Mouse (Mus musculus) heart, embryonic 12.5 days (tissue): Measurements from ENCODE around the gene Plpp4. TPM values are rescaled to one million over a fixed set of nuclear protein-coding genes. Genes with fewer than 3 reads are reported as not detected.

Experiments
- ATAC-seq: fragments of 200-750 bp; cut with Nextera tagmentation; 2 replicates; pipeline ENCODE4 v1.8.0; 2017; ENCODE audit warnings: moderate TSS enrichment, moderate library complexity; ENCODE audit not compliant: insufficient number of reproducible peaks, low FRiP score
- H3K27ac ChIP-seq: fragments of 300-500 bp; sonication (generic); 2 replicates; pipeline ENCODE4 v1.5.1; 2016; ENCODE audit warnings: mild to moderate bottlenecking, moderate library complexity; ENCODE audit not compliant: poor library complexity, severe bottlenecking
- H3K27me3 ChIP-seq: fragments of 300-500 bp; sonication (generic); replicated peaks from 2 replicates; pipeline ENCODE4 v1.6.1; 2016; ENCODE audit warnings: mild to moderate bottlenecking, moderate library complexity
- H3K36me3 ChIP-seq: fragments of 300-500 bp; sonication (generic); 2 replicates; pipeline ENCODE4 v1.6.1; 2016; ENCODE audit warnings: mild to moderate bottlenecking, moderate library complexity
- H3K4me1 ChIP-seq: fragments of 300-500 bp; sonication (generic); replicated peaks from 2 replicates; pipeline ENCODE4 v1.6.1; 2016; ENCODE audit warnings: mild to moderate bottlenecking
- H3K4me2 ChIP-seq: fragments of 300-500 bp; sonication (generic); 2 replicates; pipeline ENCODE4 v1.6.1; 2016; ENCODE audit warnings: mild to moderate bottlenecking, moderate library complexity
- H3K4me3 ChIP-seq: fragments of 300-500 bp; sonication (generic); 2 replicates; pipeline ENCODE4 v1.5.1; 2016; ENCODE audit warnings: mild to moderate bottlenecking
- H3K9ac ChIP-seq: fragments of 300-500 bp; sonication (generic); 2 replicates; pipeline ENCODE4 v1.6.1; 2016; ENCODE audit warnings: mild to moderate bottlenecking, moderate library complexity
- H3K9me3 ChIP-seq: fragments of 300-500 bp; sonication (generic); replicated peaks from 2 replicates; pipeline ENCODE4 v1.6.1; 2016; ENCODE audit warnings: mild to moderate bottlenecking, moderate library complexity
- WGBS: fragments of 180-500 bp; shearing (Covaris S2); methylation state at CpG from one replicate; pipeline ENCODE4 v1.1.7; 2016; 5-methylcytosine and 5-hydroxymethylcytosine counted together
- polyA plus RNA-seq: library from polyadenylated mRNA; unstranded; fragments of >200 nt; fragmentation: Nextera tagmentation; extraction: Ambion mirVana; gene quantifications from 2 replicates; pipeline ENCODE4 v1.2.1, GENCODE M21; 2016

The Plpp4 gene
- polyA plus RNA-seq, 1 experiment from 2014 or later, result 0.45 TPM

- no peaks in the 10 kb centered on the region for H3K36me3 ChIP-seq
- 81% methylated on average over 5 of the region's 5 CpGs for WGBS
- H3K9ac ChIP-seq, result no peak overlapping the region
- no peak overlapping the region for H3K4me3 ChIP-seq
- ATAC-seq, result no peak
- no peaks in the 10 kb centered on the region for H3K4me1 ChIP-seq
- H3K27ac ChIP-seq, result no peak overlapping the region
- no peaks in the 10 kb centered on the region for H3K27me3 ChIP-seq
- H3K9me3 ChIP-seq, result no peaks in the 10 kb centered on the region
- H3K4me2 ChIP-seq, result no peak overlapping the region
Observed at GRCm38 (mm10) chr7:129396561-129396960, 139.7 kb downstream of the Plpp4 start.

- Histone ChIP-seq H3K27me3 (no peaks in the 10 kb centered on the region), H3K27ac (no peak overlapping the region), H3K9ac (no peak overlapping the region), H3K9me3 (no peaks in the 10 kb centered on the region), H3K4me1 (no peaks in the 10 kb centered on the region), H3K36me3 (no peaks in the 10 kb centered on the region), H3K4me2 (no peak overlapping the region), H3K4me3 (no peak overlapping the region)
- no peak for ATAC-seq
- 71% methylated on average over 7 of the region's 7 CpGs for WGBS
Observed at GRCm38 (mm10) chr7:129399071-129399470, 142.2 kb downstream of the Plpp4 start.

DNA sequence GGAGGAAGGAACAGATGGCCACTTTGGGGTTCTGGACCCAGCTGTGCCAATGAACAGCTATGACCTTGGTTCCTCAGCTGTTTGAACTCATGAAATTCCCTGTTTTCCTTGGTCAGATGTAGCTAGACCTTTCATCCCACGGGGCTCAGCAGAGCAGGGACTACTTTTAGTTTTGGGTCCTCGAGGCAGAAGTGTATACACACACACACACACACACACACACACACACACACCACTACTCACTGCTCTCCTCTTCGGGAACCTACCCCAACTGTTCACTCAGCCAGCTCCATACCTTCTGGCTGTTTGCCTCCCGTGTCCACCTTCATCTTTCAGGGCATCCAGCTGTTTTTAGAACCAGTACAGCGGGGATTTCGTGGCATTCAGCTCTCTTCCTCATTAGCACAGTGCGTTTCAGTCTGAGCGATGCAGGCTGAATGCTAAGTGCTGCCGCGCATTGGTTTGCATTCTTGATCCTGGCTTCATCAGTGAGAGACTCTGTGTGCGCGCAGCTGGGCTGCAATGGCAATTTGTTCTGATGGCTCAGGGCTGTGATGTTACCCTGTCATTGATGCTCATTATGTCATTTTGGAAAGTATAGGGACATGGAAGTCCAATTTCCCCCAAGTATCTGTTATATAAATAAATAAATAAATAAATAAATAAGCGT lies 146.0 kb downstream of the Plpp4 start:
- no peaks in the 10 kb centered on the region for H3K27me3 ChIP-seq
- ATAC-seq, result no peak
- 79% methylated on average over 13 of the region's 13 CpGs for WGBS

DNA sequence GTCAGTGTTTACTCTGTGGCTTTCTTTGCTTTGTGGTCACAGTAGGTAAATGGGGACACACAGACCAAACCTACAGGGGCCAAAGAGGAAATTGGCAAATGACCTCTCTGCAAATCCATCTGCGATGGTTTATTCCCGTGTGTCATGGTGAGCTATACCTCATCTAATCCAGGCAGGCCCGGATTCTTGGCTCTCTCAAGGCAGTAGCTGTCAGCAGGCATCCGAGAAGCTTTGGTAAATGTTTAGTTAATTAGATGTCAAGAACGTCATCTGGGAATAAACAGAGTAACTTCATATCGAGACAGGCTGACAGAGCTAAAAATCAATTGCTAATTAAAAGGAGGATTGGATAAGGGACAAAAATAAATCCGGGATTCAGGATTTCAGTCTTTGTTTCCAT lies 149.2 kb downstream of the Plpp4 start:
- 64% methylated on average over 7 of the region's 7 CpGs for WGBS
- H3K9me3 ChIP-seq, result no peaks in the 10 kb centered on the region
- H3K9ac ChIP-seq, result no peak overlapping the region
- H3K36me3 ChIP-seq, result no peaks in the 10 kb centered on the region
- H3K4me2 ChIP-seq, result no peak overlapping the region
- H3K27me3 ChIP-seq, result no peaks in the 10 kb centered on the region
- H3K27ac ChIP-seq, result no peak overlapping the region
- H3K4me3 ChIP-seq, result no peak overlapping the region
- no peak for ATAC-seq
- H3K4me1 ChIP-seq, result no peaks in the 10 kb centered on the region

More for the DNA sequence above, 146.0 kb downstream of the Plpp4 start:
- Histone ChIP-seq H3K9me3 (no peaks in the 10 kb centered on the region), H3K36me3 (no peaks in the 10 kb centered on the region), H3K27ac (no peak overlapping the region), H3K9ac (no peak overlapping the region), H3K4me2 (no peak overlapping the region), H3K4me3 (no peak overlapping the region), H3K4me1 (no peaks in the 10 kb centered on the region)

DNA sequence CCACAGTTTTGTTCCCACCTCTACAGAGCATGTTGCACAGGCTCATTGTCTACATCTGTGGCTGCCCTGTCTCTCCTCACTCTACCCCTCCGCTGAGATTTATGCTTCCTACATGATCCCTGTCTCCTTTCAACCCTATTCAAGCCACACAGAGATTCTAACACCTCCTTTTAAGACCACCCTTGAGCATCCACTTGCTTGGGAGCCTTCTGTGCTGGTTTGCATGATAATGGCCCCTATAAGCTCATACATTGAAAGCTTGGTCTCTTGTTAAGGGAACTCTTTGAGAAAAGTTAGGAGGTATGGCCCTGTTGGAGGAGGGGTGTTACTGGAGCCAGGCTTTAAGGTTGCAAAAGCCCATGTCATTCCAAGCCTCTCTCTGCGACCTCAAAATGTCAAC lies 155.9 kb downstream of the Plpp4 start:
- H3K9me3 ChIP-seq, result 0 out of 2 replicates have a peak, but pooled peaks cover 3% of the 10 kb centered on the region
- 60% methylated on average over 2 of the region's 2 CpGs for whole genome bisulfite sequencing
- no peak overlapping the region for H3K4me3 ChIP-seq
- H3K36me3 ChIP-seq, result no peaks in the 10 kb centered on the region
- ATAC-seq, result no peak
- no peaks in the 10 kb centered on the region for H3K4me1 ChIP-seq
- no peak overlapping the region for H3K4me2 ChIP-seq
- no peak overlapping the region for H3K27ac ChIP-seq
- H3K27me3 ChIP-seq, result no peaks in the 10 kb centered on the region
- no peak overlapping the region for H3K9ac ChIP-seq

GRCm38 (mm10) chr7:129415179-129415578 lies 158.3 kb downstream of the Plpp4 start:
- WGBS, result 75% methylated on average over 4 of the region's 4 CpGs
- no peak overlapping the region for H3K4me3 ChIP-seq

GRCm38 (mm10) chr7:129421181-129421580 lies 164.3 kb downstream of the Plpp4 start:
- no peaks in the 10 kb centered on the region for H3K9me3 ChIP-seq
- no peak overlapping the region for H3K9ac ChIP-seq
- no peak overlapping the region for H3K27ac ChIP-seq
- H3K4me2 ChIP-seq, result no peak overlapping the region
- H3K4me1 ChIP-seq, result no peaks in the 10 kb centered on the region
- no peak for ATAC-seq
- no peaks in the 10 kb centered on the region for H3K27me3 ChIP-seq
- no peak overlapping the region for H3K4me3 ChIP-seq
- WGBS, result 57% methylated on average over 1 of the region's 1 CpGs
- H3K36me3 ChIP-seq, result no peaks in the 10 kb centered on the region

More at GRCm38 (mm10) chr7:129415179-129415578, 158.3 kb downstream of the Plpp4 start:
- no peaks in the 10 kb centered on the region for H3K4me1 ChIP-seq
- no peak for ATAC-seq
- H3K9ac ChIP-seq, result no peak overlapping the region
- H3K27ac ChIP-seq, result no peak overlapping the region
- 0 out of 2 replicates have a peak, but pooled peaks cover 3% of the 10 kb centered on the region for H3K9me3 ChIP-seq
- no peaks in the 10 kb centered on the region for H3K27me3 ChIP-seq
- no peak overlapping the region for H3K4me2 ChIP-seq
- no peaks in the 10 kb centered on the region for H3K36me3 ChIP-seq

DNA sequence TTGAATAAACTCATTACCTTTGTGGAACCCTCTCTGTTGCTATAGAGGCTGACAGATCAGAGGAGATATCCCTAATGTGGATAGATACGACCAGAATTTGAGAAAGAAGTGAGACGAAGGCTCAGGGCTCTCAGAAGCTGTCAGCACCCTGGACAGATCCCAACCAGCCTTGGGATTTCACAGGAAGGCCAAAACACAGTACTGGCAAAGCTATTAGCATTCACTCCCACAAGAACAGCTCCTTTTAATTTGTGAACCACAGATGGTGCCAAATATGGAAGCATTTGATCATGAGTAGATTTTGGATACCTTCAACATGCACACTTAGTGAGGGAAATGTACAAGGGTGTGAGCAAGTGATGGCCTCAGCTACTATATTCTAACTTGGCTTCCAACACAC lies 168.7 kb downstream of the Plpp4 start:
- Histone ChIP-seq H3K9ac (no peak overlapping the region), H3K4me1 (no peaks in the 10 kb centered on the region), H3K4me3 (no peak overlapping the region), H3K27ac (no peak overlapping the region), H3K36me3 (no peaks in the 10 kb centered on the region), H3K9me3 (no peaks in the 10 kb centered on the region), H3K4me2 (no peak overlapping the region), H3K27me3 (no peaks in the 10 kb centered on the region)
- ATAC-seq, result no peak
- WGBS, result 12% methylated on average over 2 of the region's 2 CpGs

- no peaks in the 10 kb centered on the region for H3K9me3 ChIP-seq
- no peak overlapping the region for H3K27ac ChIP-seq
- ATAC-seq, result no peak
- H3K27me3 ChIP-seq, result no peaks in the 10 kb centered on the region
- no peak overlapping the region for H3K4me2 ChIP-seq
- no peaks in the 10 kb centered on the region for H3K4me1 ChIP-seq
- WGBS, result 44% methylated on average over 4 of the region's 4 CpGs
- H3K4me3 ChIP-seq, result no peak overlapping the region
- H3K36me3 ChIP-seq, result no peaks in the 10 kb centered on the region
- H3K9ac ChIP-seq, result no peak overlapping the region
Observed at GRCm38 (mm10) chr7:129428794-129429193, 172.0 kb downstream of the Plpp4 start.

- Histone ChIP-seq H3K27ac (no peak overlapping the region), H3K9ac (no peak overlapping the region), H3K4me1 (no peaks in the 10 kb centered on the region), H3K36me3 (no peaks in the 10 kb centered on the region), H3K27me3 (no peaks in the 10 kb centered on the region), H3K4me3 (no peak overlapping the region), H3K9me3 (no peaks in the 10 kb centered on the region), H3K4me2 (no peak overlapping the region)
- ATAC-seq, result no peak
- WGBS, result 80% methylated on average over 3 of the region's 3 CpGs
Observed at GRCm38 (mm10) chr7:129429903-129430302, 173.1 kb downstream of the Plpp4 start.
